Comparison of ENCODE assay signal across 24 mouse cellular contexts in the genomic region with DNA sequence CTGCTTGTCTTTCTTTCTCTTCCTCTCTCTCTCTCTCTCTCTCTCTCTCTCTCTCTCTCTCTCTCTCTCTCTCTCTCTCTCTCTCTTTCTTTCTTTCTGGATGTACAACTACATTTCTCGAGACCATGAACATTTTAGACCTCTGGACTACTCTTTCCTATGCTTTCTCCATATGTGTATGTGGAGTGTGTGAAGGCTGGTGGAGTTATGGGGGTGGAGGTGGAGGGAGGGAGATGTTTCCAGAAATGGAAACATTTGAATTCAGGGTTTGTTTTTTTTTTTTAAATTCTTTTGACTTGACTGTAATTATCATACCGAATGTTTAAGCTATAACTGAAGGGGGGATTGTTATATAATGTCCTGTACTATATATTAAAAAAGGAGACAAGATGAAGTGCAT.
"Had no signal": no experiment of that assay in that cellular context is flagged by ENCODE, and none has a peak within 500 bp of the region (broad histone marks: within the 10 kb centered on the region; RNA-seq: fewer than 3 reads in every experiment).

No protein-coding gene starts in this region.

- H3K9me3 ChIP-seq: heart, embryonic 10.5 days; heart, embryonic 12.5 days; hindbrain, embryonic 10.5 days; hindbrain, embryonic 12.5 days; intestine, embryonic 15.5 days; limb, embryonic 13.5 days; limb, embryonic 15.5 days; liver, embryonic 12.5 days had no signal

- DNase-seq: forebrain, postnatal 0 days; gastrocnemius, postnatal 10 days; gastrocnemius, postnatal 25 days; heart, adult 18-20 months; heart, postnatal 10 days; heart, postnatal 4 days; kidney, adult 18-20 months; kidney, adult 8-10 months; kidney, postnatal 10 days; kidney, postnatal 25 days; kidney, postnatal 4 days; layer of hippocampus, adult 9-11 months had no signal

- H3K27ac ChIP-seq: heart, embryonic 10.5 days; hindbrain, embryonic 10.5 days; hindbrain, embryonic 12.5 days; hindbrain, embryonic 14.5 days; intestine, embryonic 15.5 days; limb, embryonic 13.5 days; limb, embryonic 15.5 days; liver, embryonic 12.5 days had no signal

- ATAC-seq: forebrain, postnatal 0 days; hindbrain, embryonic 16.5 days; inflammation-experienced regulatory T-cells, adult 6 months; intestine, embryonic 15.5 days; intestine, postnatal 0 days; liver, embryonic 12.5 days had no signal

- H3K27me3 ChIP-seq: heart, embryonic 12.5 days; hindbrain, embryonic 12.5 days; intestine, embryonic 15.5 days; limb, embryonic 13.5 days; limb, embryonic 15.5 days; liver, embryonic 12.5 days had no signal

- H3K4me1 ChIP-seq: heart, embryonic 10.5 days; heart, embryonic 12.5 days; intestine, embryonic 15.5 days; limb, embryonic 13.5 days; limb, embryonic 15.5 days; liver, embryonic 12.5 days had no signal

- H3K36me3 ChIP-seq: heart, embryonic 10.5 days; heart, embryonic 12.5 days; hindbrain, embryonic 10.5 days; intestine, embryonic 15.5 days; limb, embryonic 13.5 days; limb, embryonic 15.5 days; liver, embryonic 12.5 days had no signal

- H3K4me3 ChIP-seq: heart, embryonic 10.5 days; heart, embryonic 12.5 days; hindbrain, embryonic 10.5 days; hindbrain, embryonic 12.5 days; intestine, embryonic 15.5 days; limb, embryonic 13.5 days; limb, embryonic 15.5 days; liver, embryonic 12.5 days had no signal
